Mouse (Mus musculus) MEL (cell line): ENCODE measurements around the gene Lrba. TPM values are rescaled to one million over a fixed set of nuclear protein-coding genes. Genes with fewer than 3 reads are reported as not detected.

ENCODE experiments used
- DNase-seq: peaks from one replicate; pipeline ENCODE4 v3.0.0; 2011; ENCODE audit warnings: low read depth, low spot score
- H3K27ac ChIP-seq: 2 replicates; pipeline ENCODE4 v1.5.1; 2012; ENCODE audit warnings: low read depth, mild to moderate bottlenecking, control low read depth, low read length, moderate library complexity; ENCODE audit not compliant: control insufficient read depth
- H3K27me3 ChIP-seq, 2 experiments: fragments of 150-350 bp in 1 of 2; sonication (generic) in 1 of 2; 2 replicates each; pipeline ENCODE4 v1.6.1; 2012; ENCODE audit warnings: low read length in 2 of 2, mild to moderate bottlenecking in 2 of 2, improper control_type of control experiment in 1 of 2, moderate library complexity in 1 of 2; ENCODE audit not compliant: insufficient read depth in 2 of 2, control insufficient read depth in 1 of 2
- H3K36me3 ChIP-seq, 2 experiments: 2 replicates each; pipeline ENCODE4 v1.6.1; 2012 to 2014; ENCODE audit warnings: low read length in 2 of 2, improper control_type of control experiment in 1 of 2, inconsistent platforms in 1 of 2, mild to moderate bottlenecking in 1 of 2; ENCODE audit not compliant: insufficient read depth in 2 of 2, control insufficient read depth in 1 of 2
- H3K4me1 ChIP-seq, 2 experiments: fragments of 150-350 bp in 1 of 2; sonication (generic) in 1 of 2; 2 replicates each; pipeline ENCODE4 v1.6.1; 2012; ENCODE audit warnings: low read length in 2 of 2, improper control_type of control experiment in 1 of 2, mild to moderate bottlenecking in 1 of 2; ENCODE audit not compliant: insufficient read depth in 2 of 2, control insufficient read depth in 1 of 2
- H3K4me3 ChIP-seq, 2 experiments: fragments of 150-350 bp in 1 of 2; sonication (generic) in 1 of 2; 2 replicates each; pipeline ENCODE4 v1.5.1; 2012; ENCODE audit warnings: low read depth in 2 of 2, low read length in 2 of 2, mild to moderate bottlenecking in 2 of 2, moderate library complexity in 2 of 2, control low read depth in 1 of 2, improper control_type of control experiment in 1 of 2; ENCODE audit not compliant: control insufficient read depth in 1 of 2, insufficient read depth in 1 of 2
- H3K79me2 ChIP-seq: 2 replicates; pipeline ENCODE4 v1.6.1; 2012; ENCODE audit warnings: mild to moderate bottlenecking, low read length, moderate library complexity; ENCODE audit not compliant: control insufficient read depth, poor library complexity, insufficient read depth
- H3K9ac ChIP-seq: 2 replicates; pipeline ENCODE4 v1.6.1; 2012; ENCODE audit warnings: low read depth, mild to moderate bottlenecking, control low read depth, low read length, moderate library complexity; ENCODE audit not compliant: control insufficient read depth, poor library complexity, severe bottlenecking
- H3K9me3 ChIP-seq: fragments of 150-350 bp; sonication (generic); replicated peaks from 2 replicates; pipeline ENCODE4 v1.6.1; 2012; ENCODE audit warnings: mild to moderate bottlenecking, low read length, improper control_type of control experiment, moderate library complexity; ENCODE audit not compliant: insufficient read depth
- CTCF ChIP-seq, 3 experiments: IDR thresholded peaks in 2 of 3; conservative IDR thresholded peaks in 1 of 3; 2 replicates each; pipeline ENCODE4 v1.5.1; 2011 to 2012; ENCODE audit warnings: low read length in 3 of 3, low read depth in 2 of 3, mild to moderate bottlenecking in 2 of 3, improper control_type of control experiment in 1 of 3, inconsistent platforms in 1 of 3, mixed read lengths in 1 of 3, moderate library complexity in 1 of 3; ENCODE audit not compliant: control insufficient read depth in 1 of 3, insufficient read depth in 1 of 3, poor library complexity in 1 of 3, severe bottlenecking in 1 of 3
- EP300 ChIP-seq, 2 experiments: IDR thresholded peaks; 2 replicates each; pipeline ENCODE4 v1.6.1; 2011; ENCODE audit warnings: improper control_type of control experiment in 2 of 2, low read length in 2 of 2, low read depth in 1 of 2, mild to moderate bottlenecking in 1 of 2
- ETS1 ChIP-seq: IDR thresholded peaks from 2 replicates; pipeline ENCODE4 v1.6.1; 2012; ENCODE audit warnings: low read depth, mild to moderate bottlenecking, inconsistent platforms, low read length, improper control_type of control experiment, moderate library complexity
- GABPA ChIP-seq: IDR thresholded peaks from 2 replicates; pipeline ENCODE4 v1.6.1; 2012; ENCODE audit warnings: low read depth, mild to moderate bottlenecking, inconsistent platforms, low read length, improper control_type of control experiment, moderate library complexity
- GATA1 ChIP-seq: IDR thresholded peaks from 2 replicates; pipeline ENCODE4 v1.6.1; 2011; ENCODE audit warnings: low read depth, low read length, improper control_type of control experiment
- HCFC1 ChIP-seq: IDR thresholded peaks from 2 replicates; pipeline ENCODE4 v1.6.1; 2012; ENCODE audit warnings: low read depth, mild to moderate bottlenecking, inconsistent platforms, low read length, improper control_type of control experiment, moderate library complexity
- JUND ChIP-seq: IDR thresholded peaks from 2 replicates; pipeline ENCODE4 v1.6.1; 2011; ENCODE audit warnings: low read depth, mild to moderate bottlenecking, improper control_type of control experiment, low read length
- MAX ChIP-seq: IDR thresholded peaks from 2 replicates; pipeline ENCODE4 v1.6.1; 2011; ENCODE audit warnings: low read length, improper control_type of control experiment
- MAZ ChIP-seq: IDR thresholded peaks from 2 replicates; pipeline ENCODE4 v1.6.1; 2012; ENCODE audit warnings: low read depth, mild to moderate bottlenecking, inconsistent platforms, low read length, improper control_type of control experiment
- MXI1 ChIP-seq: IDR thresholded peaks from 2 replicates; pipeline ENCODE4 v1.6.1; 2011; ENCODE audit warnings: mild to moderate bottlenecking, low read depth, low read length, improper control_type of control experiment
- MYC ChIP-seq: IDR thresholded peaks from 2 replicates; pipeline ENCODE4 v1.6.1; 2011; ENCODE audit warnings: low read depth, mild to moderate bottlenecking, low read length, improper control_type of control experiment, moderate library complexity
- NELFE ChIP-seq: IDR thresholded peaks from 2 replicates; pipeline ENCODE4 v1.6.1; 2011; ENCODE audit warnings: low read depth, low read length, improper control_type of control experiment
- POLR2A ChIP-seq, 2 experiments: IDR thresholded peaks; 2 replicates each; pipeline ENCODE4 v1.6.1; 2011 to 2012; ENCODE audit warnings: low read length in 2 of 2, mild to moderate bottlenecking in 2 of 2, control low read depth in 1 of 2, improper control_type of control experiment in 1 of 2, low read depth in 1 of 2, moderate library complexity in 1 of 2; ENCODE audit not compliant: control insufficient read depth in 1 of 2, insufficient read depth in 1 of 2, poor library complexity in 1 of 2
- POLR2AphosphoS2 ChIP-seq: IDR thresholded peaks from 2 replicates; pipeline ENCODE4 v1.6.1; 2011; ENCODE audit warnings: low read length, improper control_type of control experiment
- RCOR1 ChIP-seq: IDR thresholded peaks from 2 replicates; pipeline ENCODE4 v1.6.1; 2012; ENCODE audit warnings: low read depth, mild to moderate bottlenecking, inconsistent platforms, low read length, improper control_type of control experiment
- SIN3A ChIP-seq: IDR thresholded peaks from 2 replicates; pipeline ENCODE4 v1.6.1; 2012; ENCODE audit warnings: low read length, improper control_type of control experiment, inconsistent platforms
- SMC3 ChIP-seq: IDR thresholded peaks from 2 replicates; pipeline ENCODE4 v1.6.1; 2011; ENCODE audit warnings: low read depth, low read length, improper control_type of control experiment
- TAL1 ChIP-seq: IDR thresholded peaks from 2 replicates; pipeline ENCODE4 v1.6.1; 2012; ENCODE audit warnings: mild to moderate bottlenecking, inconsistent platforms, low read length, moderate library complexity, mixed read lengths
- TBP ChIP-seq: IDR thresholded peaks from 2 replicates; pipeline ENCODE4 v1.8.0; 2011; ENCODE audit warnings: low read depth, low read length, improper control_type of control experiment
- TCF12 ChIP-seq: IDR thresholded peaks from 2 replicates; pipeline ENCODE4 v1.6.1; 2014; ENCODE audit warnings: low read depth, mild to moderate bottlenecking, inconsistent platforms, low read length, improper control_type of control experiment, moderate library complexity
- UBTF ChIP-seq: IDR thresholded peaks from 2 replicates; pipeline ENCODE4 v1.6.1; 2012; ENCODE audit warnings: low read depth, mild to moderate bottlenecking, inconsistent platforms, low read length, improper control_type of control experiment, moderate library complexity, borderline replicate concordance; ENCODE audit not compliant: insufficient read depth
- USF1 ChIP-seq: IDR thresholded peaks from 2 replicates; pipeline ENCODE4 v1.6.1; 2014; ENCODE audit warnings: low read depth, mild to moderate bottlenecking, inconsistent platforms, low read length, improper control_type of control experiment, moderate library complexity
- ZC3H11A ChIP-seq: IDR thresholded peaks from 2 replicates; pipeline ENCODE4 v1.6.1; 2012; ENCODE audit warnings: low read depth, mild to moderate bottlenecking, inconsistent platforms, low read length, improper control_type of control experiment
- ZKSCAN1 ChIP-seq: IDR thresholded peaks from 2 replicates; pipeline ENCODE4 v1.6.1; 2012; ENCODE audit warnings: low read depth, mild to moderate bottlenecking, inconsistent platforms, low read length, improper control_type of control experiment, moderate library complexity
- ZNF384 ChIP-seq: IDR thresholded peaks from 2 replicates; pipeline ENCODE4 v1.6.1; 2012; ENCODE audit warnings: low read depth, mild to moderate bottlenecking, inconsistent platforms, low read length, improper control_type of control experiment
- polyA plus RNA-seq, 2 experiments: library from polyadenylated mRNA; stranded (reverse) in 1 of 2; unstranded in 1 of 2; fragments of >175 nt in 1 of 2; fragments of >200 nt in 1 of 2; gene quantifications; 2 replicates each; pipeline versions ENCODE4 v1.2.1 to v1.2.4; 2012; ENCODE audit warnings: low replicate concordance in 2 of 2, low read depth in 1 of 2; ENCODE audit not compliant: insufficient read length in 2 of 2, insufficient read depth in 1 of 2, missing spikeins in 1 of 2
- total RNA-seq: library from RNA; depleted of rRNA; stranded (reverse); fragments of 300-350 nt; gene quantifications from 2 replicates; pipeline ENCODE4 v1.2.3, GENCODE M21; 2012

The Lrba gene
- total and polyA plus RNA-seq, 3 experiments: 10.9 to 17.9 TPM; not detected in 1

DNA sequence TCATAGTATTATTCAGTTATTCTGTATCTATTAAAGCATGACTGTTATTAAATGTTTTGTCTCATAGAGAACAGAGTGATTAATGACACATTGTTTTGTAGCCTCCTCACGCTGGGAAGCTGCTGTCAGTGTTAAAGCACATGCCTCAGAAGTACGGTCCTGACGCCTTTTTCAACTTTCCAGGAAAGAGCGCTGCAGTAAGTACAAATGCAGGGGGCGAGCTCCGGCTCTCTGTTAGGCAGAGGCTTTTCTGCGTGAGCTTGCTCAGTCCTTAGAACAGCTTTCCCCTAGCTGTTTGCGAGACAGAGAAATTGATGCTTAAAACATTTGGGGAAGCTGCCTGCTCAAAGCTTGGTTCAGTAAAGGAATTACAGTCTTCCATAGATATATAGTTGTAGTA lies 66.8 kb downstream of the Lrba start:
- Histone ChIP-seq H3K79me2 (no peaks in the 10 kb centered on the region), H3K9ac (no peak overlapping the region), H3K27ac (no peak overlapping the region), H3K4me1 (peaks cover 3 to 7% of the 10 kb centered on the region in 2 experiments; a peak in 3 of 4 replicates), H3K27me3 (no peaks in the 10 kb centered on the region), H3K9me3 (no peaks in the 10 kb centered on the region), H3K4me3 (no peak overlapping the region), H3K36me3 (peaks cover 0 to 8% of the 10 kb centered on the region in 2 experiments; a peak in 3 of 4 replicates)
- DNase-seq: no peak
- TF ChIP-seq MXI1: no peak

DNA sequence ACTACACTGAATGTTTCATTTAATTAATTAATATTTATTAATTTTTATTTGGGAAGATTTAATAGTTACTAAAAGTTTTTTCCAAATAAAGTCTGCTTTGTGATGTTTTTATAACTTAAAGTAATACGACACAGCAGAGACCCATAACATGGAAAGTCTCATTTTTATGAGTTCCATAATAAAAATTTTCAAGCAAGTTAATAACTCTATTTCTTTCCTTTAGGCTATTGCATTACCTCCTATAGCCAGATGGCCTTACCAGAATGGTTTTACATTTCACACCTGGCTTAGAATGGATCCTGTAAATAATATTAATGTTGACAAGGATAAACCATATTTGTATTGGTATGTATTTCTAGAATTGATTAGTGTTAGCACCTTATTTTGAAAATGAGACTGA lies 70.4 kb downstream of the Lrba start:
- Histone ChIP-seq H3K9me3 (no peaks in the 10 kb centered on the region), H3K27ac (no peak overlapping the region), H3K4me3 (no peak overlapping the region), H3K79me2 (no peaks in the 10 kb centered on the region), H3K9ac (no peak overlapping the region), H3K36me3 (peaks cover 0 to 2% of the 10 kb centered on the region in 2 experiments; a peak in 3 of 4 replicates), H3K27me3 (no peaks in the 10 kb centered on the region), H3K4me1 (peaks cover 0 to 3% of the 10 kb centered on the region in 2 experiments; a peak in 1 of 4 replicates)
- no peak for DNase-seq
- TF ChIP-seq CTCF (IDR thresholded peaks at IDR 0.05 in 2 of 3, conservative IDR thresholded peaks at IDR 0.05 in 1 of 3; ENCODE audit: control insufficient read depth in 1 of 3, insufficient read depth in 1 of 3, low read depth in 2 of 3, low read length in 3 of 3, poor library complexity in 1 of 3, severe bottlenecking in 1 of 3): no peak
- no peak for TF ChIP-seq ZNF384
- TF ChIP-seq MYC: no peak
- TF ChIP-seq SIN3A: no peak
- no peak for TF ChIP-seq JUND
- TF ChIP-seq POLR2AphosphoS2: no peak
- no peak for TF ChIP-seq GABPA
- no peak for TF ChIP-seq ZKSCAN1
- TF ChIP-seq SMC3: no peak
- TF ChIP-seq UBTF: no peak
- TF ChIP-seq NELFE: no peak
- TF ChIP-seq ZC3H11A: no peak

DNA sequence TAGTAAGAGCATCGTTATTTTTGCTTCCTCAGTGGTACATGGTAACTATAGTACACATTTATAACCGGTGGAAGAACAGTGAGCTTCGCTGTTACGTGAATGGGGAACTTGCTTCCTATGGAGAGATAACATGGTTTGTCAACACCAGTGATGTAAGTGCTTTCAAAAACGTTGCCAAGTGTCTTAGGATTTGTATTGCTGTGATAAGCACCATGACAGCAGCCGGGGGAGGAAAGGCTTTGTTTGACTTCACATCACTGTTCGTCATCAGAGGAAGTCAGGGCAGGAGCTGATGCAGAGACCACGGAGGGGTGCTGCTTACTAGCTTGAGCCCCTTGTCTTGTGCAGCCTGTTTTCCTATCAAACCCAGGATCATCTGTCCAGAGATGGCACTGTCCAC lies 71.7 kb downstream of the Lrba start:
- Histone ChIP-seq H3K27ac (no peak overlapping the region), H3K79me2 (no peaks in the 10 kb centered on the region), H3K4me1 (peaks cover 0 to 3% of the 10 kb centered on the region in 2 experiments; a peak in 1 of 4 replicates), H3K27me3 (no peaks in the 10 kb centered on the region), H3K4me3 (peak overlapping the region in 1 of 2 experiments; percentile 7; a peak in 1 of 4 replicates), H3K9me3 (no peaks in the 10 kb centered on the region), H3K36me3 (peaks cover 0 to 2% of the 10 kb centered on the region in 2 experiments; a peak in 3 of 4 replicates), H3K9ac (no peak overlapping the region)
- peak; percentile 95 for DNase-seq
- TF ChIP-seq ETS1: peak; percentile 98
- TF ChIP-seq RCOR1: peak; percentile 96
- peak; percentile 94 for TF ChIP-seq GATA1
- TF ChIP-seq MYC: peak; percentile 78; the same call in 1 of the 2 replicates
- peak; percentile 96 for TF ChIP-seq SIN3A
- 0 out of 2 replicates have a peak, but pooled peaks have one; percentile 8 for TF ChIP-seq TAL1
- no peak for TF ChIP-seq POLR2A (IDR thresholded peaks at IDR 0.05; ENCODE audit: control insufficient read depth in 1 of 2, insufficient read depth in 1 of 2, low read depth in 1 of 2, low read length in 2 of 2, poor library complexity in 1 of 2)
- 0 out of 2 replicates have a peak, but pooled peaks have one; percentile 36 for TF ChIP-seq HCFC1
- TF ChIP-seq EP300 (IDR thresholded peaks at IDR 0.05; ENCODE audit: low read depth in 1 of 2, low read length in 2 of 2): peak; percentile 77 to 82
- no peak for TF ChIP-seq POLR2AphosphoS2
- TF ChIP-seq USF1: no peak
- peak; percentile 56; the same call in 1 of the 2 replicates for TF ChIP-seq TCF12
- TF ChIP-seq MAX: peak; percentile 49; the same call in 1 of the 2 replicates
- TF ChIP-seq MXI1: peak; percentile 76
- TF ChIP-seq TBP: no peak
- no peak for TF ChIP-seq MAZ
